Mouse (Mus musculus) brain, embryonic 14.5 days (tissue): ENCODE measurements at regions not wholly inside any gene's neighbourhood (a gene's known extent, or its start where the extent isn't known, plus 50 kb on each side); places are given as distances from the start of the nearest gene placed in this dataset.
A peak's percentile ranks its signal among the peaks of the same experiment; 100 is the strongest.

Experiments used
- DNase-seq: peaks from one replicate; pipeline ENCODE4 v3.0.0-alpha.2; 2011; ENCODE audit warnings: low read depth
- CTCF ChIP-seq: fragments of 200-500 bp; IDR thresholded peaks from 2 replicates; pipeline ENCODE4 v1.5.1; 2012; ENCODE audit warnings: inconsistent platforms, mild to moderate bottlenecking, moderate library complexity, borderline replicate concordance; ENCODE audit not compliant: insufficient read depth, insufficient read length; ENCODE audit errors: extremely low read depth
- POLR2A ChIP-seq: fragments of 200-500 bp; IDR thresholded peaks from 2 replicates; pipeline ENCODE4 v1.6.1; 2012; ENCODE audit warnings: mild to moderate bottlenecking, inconsistent platforms, borderline replicate concordance; ENCODE audit not compliant: poor library complexity, insufficient read depth, insufficient read length, severe bottlenecking; ENCODE audit errors: extremely low read depth

- DNase-seq = no peak
- TF ChIP-seq CTCF (no peak), POLR2A (no peak)
Observed at GRCm38 (mm10) chr6:117323301-117323700, 155.0 kb downstream of the Cxcl12 start.

- TF ChIP-seq CTCF (no peak), POLR2A (no peak)
- no peak for DNase-seq
Observed at GRCm38 (mm10) chr6:117323850-117324249, 155.5 kb downstream of the Cxcl12 start.

GRCm38 (mm10) chr6:117326835-117327775, 158.8 kb downstream of the Cxcl12 start:
- peak; percentile 29 for DNase-seq

GRCm38 (mm10) chr6:117329164-117329939, 161.0 kb downstream of the Cxcl12 start:
- TF ChIP-seq POLR2A = no peak
- no peak for DNase-seq

More at GRCm38 (mm10) chr6:117326835-117327775, 158.8 kb downstream of the Cxcl12 start:
- TF ChIP-seq CTCF (no peak), POLR2A (no peak)

- no peak for DNase-seq
- no peak for TF ChIP-seq POLR2A
- TF ChIP-seq CTCF = no peak
Observed at GRCm38 (mm10) chr6:117330198-117330597, 161.9 kb downstream of the Cxcl12 start.

- DNase-seq = peak; percentile 31
- no peak for TF ChIP-seq POLR2A
- TF ChIP-seq CTCF = no peak
Observed at GRCm38 (mm10) chr6:117330726-117331360, 162.5 kb downstream of the Cxcl12 start.

- peak; percentile 20 for DNase-seq
- TF ChIP-seq POLR2A = no peak
- TF ChIP-seq CTCF = no peak
Observed at GRCm38 (mm10) chr6:117332641-117333040, 164.3 kb downstream of the Cxcl12 start.

- DNase-seq = peak; percentile 18
- TF ChIP-seq CTCF (no peak), POLR2A (no peak)
Observed at GRCm38 (mm10) chr6:117342123-117342522, 173.8 kb downstream of the Cxcl12 start.

GRCm38 (mm10) chr6:117347356-117347755, 179.0 kb downstream of the Cxcl12 start:
- TF ChIP-seq CTCF (no peak), POLR2A (no peak)
- DNase-seq = no peak

GRCm38 (mm10) chr6:117351846-117352245, 183.5 kb downstream of the Cxcl12 start:
- TF ChIP-seq CTCF (no peak), POLR2A (no peak)
- DNase-seq = no peak

- DNase-seq = no peak
- TF ChIP-seq POLR2A = no peak
- TF ChIP-seq CTCF = no peak
Observed at GRCm38 (mm10) chr6:117353091-117353490, 184.8 kb downstream of the Cxcl12 start.
